Mouse (Mus musculus): ENCODE data around the gene Olfr1442. TPM values are rescaled to one million over a fixed set of nuclear protein-coding genes. Genes with fewer than 3 reads are reported as not detected.
"Not testable (repeated sequence)": the region's sequence is repeated elsewhere in the genome, so short reads cannot be mapped to it uniquely, and the experiment has no call there.

Gene Olfr1442
- polyA plus RNA-seq, 1 experiment from 2014 or later, result not detected

- H3K9ac ChIP-seq, result no peak within 1 kb of the TSS
- no peaks in the 10 kb centered on the region for H3K4me1 ChIP-seq
- H3K4me2 ChIP-seq (replicated peaks), result no peak within 1 kb of the TSS
- H3K9me3 ChIP-seq, result no peaks in the 10 kb centered on the region
- H3K27ac ChIP-seq, result no peak within 1 kb of the TSS
- H3K36me3 ChIP-seq, result no peaks in the 10 kb centered on the region
- 76% methylated on average over 3 of the region's 3 CpGs for WGBS
- no peaks in the 10 kb centered on the region for H3K27me3 ChIP-seq
- no peak within 1 kb of the TSS for H3K4me3 ChIP-seq
- no peak for ATAC-seq (ENCODE audit: insufficient number of reproducible peaks, insufficient read depth, low FRiP score, low TSS enrichment)
These were observed 25.4 kb downstream of the Olfr1442 start, which contains the start of gene Keg1 for GRCm38 (mm10) chr19:12695590-12695989. Gene Keg1, plus strand, starts transcription at chr19:12695786.

DNA sequence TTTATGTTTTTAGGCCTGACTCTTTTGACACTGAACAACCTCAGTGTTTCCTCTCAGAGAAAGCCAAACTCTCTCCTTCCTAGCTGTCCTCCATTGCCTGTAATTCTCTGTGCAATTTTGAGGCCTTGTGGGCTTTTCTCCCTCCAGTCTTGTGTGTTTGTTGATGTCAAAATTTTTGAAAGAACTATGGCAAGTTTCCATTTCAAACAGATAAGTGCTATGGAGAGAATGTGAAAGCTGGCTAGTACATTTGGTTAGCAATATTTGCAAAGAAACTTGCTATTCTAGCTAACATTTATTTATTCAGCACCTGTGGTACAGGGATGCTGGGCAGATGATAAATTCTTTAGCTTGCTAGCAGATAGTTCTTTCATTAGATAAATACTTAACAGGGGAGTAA is 26.0 kb downstream of the Olfr1442 start:
- H3K27ac ChIP-seq, result no peak overlapping the region
- H3K9ac ChIP-seq, result no peak overlapping the region
- no peak overlapping the region for H3K4me3 ChIP-seq
- H3K27me3 ChIP-seq, result no peaks in the 10 kb centered on the region
- no peaks in the 10 kb centered on the region for H3K36me3 ChIP-seq
- H3K4me2 ChIP-seq (replicated peaks), result no peak overlapping the region
- no peaks in the 10 kb centered on the region for H3K4me1 ChIP-seq
- no peak for ATAC-seq (ENCODE audit: insufficient number of reproducible peaks, insufficient read depth, low FRiP score, low TSS enrichment)
- H3K9me3 ChIP-seq, result no peaks in the 10 kb centered on the region

DNA sequence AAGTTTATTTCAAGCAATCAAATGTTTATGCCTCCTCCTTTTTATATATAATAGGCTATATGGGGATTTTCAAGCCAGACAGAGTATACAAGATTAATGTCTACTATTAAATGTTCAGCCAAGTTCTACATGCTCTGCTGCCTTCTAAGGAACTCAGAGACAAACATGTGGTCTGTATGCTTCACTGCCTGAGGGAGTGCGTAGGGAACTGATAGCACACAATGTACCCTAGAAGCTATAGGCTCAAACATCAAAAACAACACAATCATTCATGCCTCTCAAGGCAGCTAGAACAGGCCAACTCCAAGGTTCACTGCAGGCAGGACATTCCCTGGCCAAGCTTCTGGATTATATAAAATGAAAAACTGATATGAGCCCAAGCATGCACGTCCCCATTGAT is 38.2 kb downstream of the Olfr1442 start:
- Histone ChIP-seq H3K4me2 (replicated peaks) (no peak overlapping the region), H3K9me3 (no peaks in the 10 kb centered on the region), H3K27ac (no peak overlapping the region), H3K27me3 (no peaks in the 10 kb centered on the region), H3K4me1 (no peaks in the 10 kb centered on the region), H3K9ac (no peak overlapping the region), H3K4me3 (no peak overlapping the region), H3K36me3 (no peaks in the 10 kb centered on the region)
- WGBS, result 82% methylated on average over 2 of the region's 2 CpGs
- no peak for ATAC-seq (ENCODE audit: insufficient number of reproducible peaks, insufficient read depth, low FRiP score, low TSS enrichment)

GRCm38 (mm10) chr19:12708986-12709385 is 38.7 kb downstream of the Olfr1442 start:
- Histone ChIP-seq H3K36me3 (no peaks in the 10 kb centered on the region), H3K4me3 (no peak overlapping the region), H3K4me1 (no peaks in the 10 kb centered on the region), H3K9ac (no peak overlapping the region), H3K9me3 (no peaks in the 10 kb centered on the region), H3K27ac (no peak overlapping the region), H3K4me2 (replicated peaks) (no peak overlapping the region), H3K27me3 (no peaks in the 10 kb centered on the region)
- ATAC-seq (ENCODE audit: insufficient number of reproducible peaks, insufficient read depth, low FRiP score, low TSS enrichment), result no peak

GRCm38 (mm10) chr19:12719189-12719588 is 49.0 kb downstream of the Olfr1442 start:
- no peak for ATAC-seq (ENCODE audit: insufficient number of reproducible peaks, insufficient read depth, low FRiP score, low TSS enrichment)
- WGBS, result 86% methylated on average over 6 of the region's 6 CpGs
- H3K9me3 ChIP-seq, result no peaks in the 10 kb centered on the region
- no peaks in the 10 kb centered on the region for H3K36me3 ChIP-seq
- no peaks in the 10 kb centered on the region for H3K4me1 ChIP-seq
- H3K27ac ChIP-seq, result no peak overlapping the region
- no peaks in the 10 kb centered on the region for H3K27me3 ChIP-seq
- no peak overlapping the region for H3K4me2 ChIP-seq (replicated peaks)
- no peak overlapping the region for H3K9ac ChIP-seq
- H3K4me3 ChIP-seq, result no peak overlapping the region

DNA sequence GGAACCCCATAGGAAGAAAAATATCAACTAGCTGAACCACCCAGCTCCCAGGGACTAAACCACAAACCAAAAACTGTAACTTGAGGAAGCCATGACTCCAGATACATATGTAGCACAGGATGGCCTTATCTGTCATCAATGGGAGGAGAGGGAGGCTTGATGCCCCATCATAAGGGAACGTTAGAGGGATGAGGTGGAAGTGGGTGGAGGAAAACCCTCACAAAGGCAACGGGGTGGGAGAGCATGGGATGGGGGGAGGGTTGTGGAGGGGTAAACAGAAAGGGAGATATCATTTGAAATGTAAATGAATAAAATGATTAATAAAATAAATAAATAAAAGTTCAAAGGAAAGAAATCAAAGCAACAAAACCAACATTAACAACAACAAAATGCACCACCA is 50.2 kb downstream of the Olfr1442 start:
- Histone ChIP-seq H3K9me3 (no peaks in the 10 kb centered on the region), H3K9ac (no peak overlapping the region), H3K36me3 (no peaks in the 10 kb centered on the region), H3K27me3 (no peaks in the 10 kb centered on the region), H3K4me3 (no peak overlapping the region), H3K4me2 (replicated peaks) (no peak overlapping the region), H3K27ac (no peak overlapping the region), H3K4me1 (no peaks in the 10 kb centered on the region)
- no peak for ATAC-seq (ENCODE audit: insufficient number of reproducible peaks, insufficient read depth, low FRiP score, low TSS enrichment)
- 63% methylated on average over 2 of the region's 2 CpGs for WGBS

GRCm38 (mm10) chr19:12720919-12721318 is 50.7 kb downstream of the Olfr1442 start:
- not testable (repeated sequence) for H3K9me3 ChIP-seq; H3K36me3 ChIP-seq; ATAC-seq (ENCODE audit: insufficient number of reproducible peaks, insufficient read depth, low FRiP score, low TSS enrichment); H3K4me2 ChIP-seq (replicated peaks); H3K4me3 ChIP-seq; H3K4me1 ChIP-seq; H3K27ac ChIP-seq; H3K9ac ChIP-seq; H3K27me3 ChIP-seq
- 86% methylated on average over 5 of the region's 5 CpGs for WGBS

DNA sequence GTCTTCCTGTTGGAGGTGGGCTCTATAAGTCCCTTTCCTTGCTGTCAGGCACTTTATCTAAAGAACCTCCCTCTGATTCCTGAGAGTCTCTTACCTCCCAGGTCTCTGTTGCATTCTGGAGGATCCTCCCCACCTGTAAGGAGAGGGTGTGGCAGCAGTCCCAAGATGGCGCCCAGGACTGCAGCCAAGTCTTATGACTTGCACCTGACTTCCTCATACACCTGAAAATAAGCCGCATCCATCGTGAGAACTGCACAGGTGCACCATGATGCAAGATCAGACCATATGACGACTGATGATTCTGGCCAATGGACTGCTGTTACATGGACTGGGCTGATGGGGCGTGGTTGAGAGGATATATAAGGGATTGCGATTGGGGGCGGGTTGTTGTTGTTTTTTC is 51.4 kb downstream of the Olfr1442 start:
- ATAC-seq (ENCODE audit: insufficient number of reproducible peaks, insufficient read depth, low FRiP score, low TSS enrichment); H3K4me1 ChIP-seq; H3K27me3 ChIP-seq; H3K9ac ChIP-seq; H3K36me3 ChIP-seq; H3K4me2 ChIP-seq (replicated peaks); H3K9me3 ChIP-seq; H3K27ac ChIP-seq; H3K4me3 ChIP-seq: not testable (repeated sequence)
- 93% methylated on average over 7 of the region's 7 CpGs for WGBS

DNA sequence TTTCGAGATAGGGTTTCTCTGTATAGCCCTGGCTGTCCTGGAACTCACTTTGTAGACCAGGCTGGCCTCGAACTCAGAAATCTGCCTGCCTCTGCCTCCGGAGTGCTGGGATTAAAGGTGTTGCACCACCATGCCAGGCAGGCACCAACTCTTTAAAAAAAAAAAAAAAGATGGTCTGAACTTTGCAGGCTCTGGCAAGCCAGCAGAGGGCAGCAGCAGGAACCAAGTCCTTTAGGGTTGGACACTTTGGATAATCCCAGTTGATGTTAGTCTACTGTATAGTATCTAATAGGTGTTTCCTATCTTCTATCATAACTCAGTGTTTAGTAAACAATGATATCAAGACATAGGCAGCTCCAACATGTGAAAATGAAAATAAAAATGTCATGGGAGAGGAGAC is 52.1 kb downstream of the Olfr1442 start:
- Histone ChIP-seq H3K4me2 (replicated peaks) (no peak overlapping the region), H3K27ac (no peak overlapping the region), H3K9ac (no peak overlapping the region), H3K4me1 (no peaks in the 10 kb centered on the region), H3K9me3 (no peaks in the 10 kb centered on the region), H3K36me3 (no peaks in the 10 kb centered on the region), H3K27me3 (no peaks in the 10 kb centered on the region), H3K4me3 (no peak overlapping the region)
- ATAC-seq (ENCODE audit: insufficient number of reproducible peaks, insufficient read depth, low FRiP score, low TSS enrichment), result no peak
- 72% methylated on average over 2 of the region's 3 CpGs for WGBS

DNA sequence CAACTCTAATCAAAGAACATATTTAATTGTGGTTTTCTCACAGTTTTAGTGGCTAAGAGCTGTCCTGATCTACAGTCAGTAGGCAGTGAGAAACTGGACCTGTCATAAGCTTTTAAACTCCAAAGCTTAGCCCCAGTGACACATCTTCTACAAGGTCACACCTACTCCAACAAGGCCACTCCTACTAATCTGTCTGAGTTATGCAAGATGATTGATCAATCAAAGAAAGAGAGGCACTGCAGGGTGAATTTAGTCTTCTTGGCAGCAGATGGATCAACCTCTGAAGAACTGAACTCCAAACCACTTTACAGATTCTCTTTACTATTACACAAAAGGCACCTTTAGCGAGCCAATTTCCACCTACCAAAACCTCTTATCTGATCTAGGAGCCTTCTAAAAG is 55.6 kb downstream of the Olfr1442 start:
- no peaks in the 10 kb centered on the region for H3K9me3 ChIP-seq
- ATAC-seq (ENCODE audit: insufficient number of reproducible peaks, insufficient read depth, low FRiP score, low TSS enrichment), result no peak
- no peaks in the 10 kb centered on the region for H3K36me3 ChIP-seq
- no peaks in the 10 kb centered on the region for H3K4me1 ChIP-seq
- H3K9ac ChIP-seq, result no peak overlapping the region
- WGBS, result 78% methylated on average over 1 of the region's 1 CpGs
- no peak overlapping the region for H3K4me3 ChIP-seq
- H3K27me3 ChIP-seq, result no peaks in the 10 kb centered on the region
- no peak overlapping the region for H3K4me2 ChIP-seq (replicated peaks)
- H3K27ac ChIP-seq, result no peak overlapping the region

Other genes with a start within 250 kb of the Olfr1442 start
- not detected in 2 replicates for gene Pfpl, start 242.5 kb upstream of the Olfr1442 start, polyA plus RNA-seq (2016; fragmentation: Nextera tagmentation; extraction: Ambion mirVana)
- 0.41 and 0.49 TPM in 2 replicates for gene Mpeg1, start 209.7 kb upstream of the Olfr1442 start, polyA plus RNA-seq (2016; fragmentation: Nextera tagmentation; extraction: Ambion mirVana)
- 10.9 and 13.2 TPM in 2 replicates for gene Dtx4, start 169.0 kb upstream of the Olfr1442 start, polyA plus RNA-seq (2016; fragmentation: Nextera tagmentation; extraction: Ambion mirVana)
- 21.6 and 23.4 TPM in 2 replicates for gene Fam111a, start 124.7 kb upstream of the Olfr1442 start, polyA plus RNA-seq (2016; fragmentation: Nextera tagmentation; extraction: Ambion mirVana)
- 0.06 and 0.10 TPM in 2 replicates for gene Gm4952, start 70.5 kb upstream of the Olfr1442 start, polyA plus RNA-seq (2016; fragmentation: Nextera tagmentation; extraction: Ambion mirVana)
- not detected in 2 replicates for gene Glyat, start 37.1 kb upstream of the Olfr1442 start, polyA plus RNA-seq (2016; fragmentation: Nextera tagmentation; extraction: Ambion mirVana)
- not detected in 2 replicates for gene Olfr1443, start 7.7 kb downstream of the Olfr1442 start, polyA plus RNA-seq (2016; fragmentation: Nextera tagmentation; extraction: Ambion mirVana)
- gene Keg1, start 25.3 kb downstream of the Olfr1442 start, polyA plus RNA-seq (2016; fragmentation: Nextera tagmentation; extraction: Ambion mirVana), result not detected in 2 replicates
- 2.2 and 2.7 TPM in 2 replicates for gene Cntf, start 95.2 kb downstream of the Olfr1442 start, polyA plus RNA-seq (2016; fragmentation: Nextera tagmentation; extraction: Ambion mirVana)
- 17.0 and 18.5 TPM in 2 replicates for gene Zfp91, start 125.7 kb downstream of the Olfr1442 start, polyA plus RNA-seq (2016; fragmentation: Nextera tagmentation; extraction: Ambion mirVana)
- gene Lpxn, start 125.8 kb downstream of the Olfr1442 start, polyA plus RNA-seq (2016; fragmentation: Nextera tagmentation; extraction: Ambion mirVana), result 1.1 and 1.3 TPM in 2 replicates
- gene Gm5244, start 176.2 kb downstream of the Olfr1442 start, polyA plus RNA-seq (2016; fragmentation: Nextera tagmentation; extraction: Ambion mirVana), result not detected in 2 replicates
- not detected in 2 replicates for gene Olfr1444, start 186.8 kb downstream of the Olfr1442 start, polyA plus RNA-seq (2016; fragmentation: Nextera tagmentation; extraction: Ambion mirVana)
- gene Olfr1445, start 213.4 kb downstream of the Olfr1442 start, polyA plus RNA-seq (2016; fragmentation: Nextera tagmentation; extraction: Ambion mirVana), result not detected in 2 replicates
- 0.32 TPM in 1 of 2 replicates, not detected in the other for gene Olfr1446, start 223.1 kb downstream of the Olfr1442 start, polyA plus RNA-seq (2016; fragmentation: Nextera tagmentation; extraction: Ambion mirVana)
- gene Olfr1447, start 233.3 kb downstream of the Olfr1442 start, polyA plus RNA-seq (2016; fragmentation: Nextera tagmentation; extraction: Ambion mirVana), result not detected in 2 replicates